Mouse (Mus musculus) activated CD4-positive, CD25-positive, alpha-beta regulatory T cell, adult 4 months (primary cell): ENCODE data around the gene Meis1. TPM values are rescaled to one million over a fixed set of nuclear protein-coding genes. Genes with fewer than 3 reads are reported as not detected.

ENCODE experiments used
- ATAC-seq: one replicate; pipeline ENCODE4 v1.8.0; 2017
- polyA plus RNA-seq, 2 experiments: library from polyadenylated mRNA; unstranded; fragments of 100-300 nt; shearing (Covaris generic); gene quantifications; one replicate each; pipeline ENCODE4 v1.2.1; 2017

Meis1 gene
- polyA plus RNA-seq, 2 experiments from 2014 or later, result 0.33 TPM; not detected in 1

- no peak for ATAC-seq
Measured at GRCm38 (mm10) chr11:18904285-18904684, 114.5 kb downstream of the Meis1 start.

GRCm38 (mm10) chr11:18900489-18900888, 118.3 kb downstream of the Meis1 start:
- ATAC-seq, result no peak

- no peak for ATAC-seq
Measured at GRCm38 (mm10) chr11:18898862-18899261, 119.9 kb downstream of the Meis1 start.

GRCm38 (mm10) chr11:18897921-18898646, 120.7 kb downstream of the Meis1 start:
- ATAC-seq, result no peak

- no peak for ATAC-seq
Measured at GRCm38 (mm10) chr11:18897250-18897649, 121.5 kb downstream of the Meis1 start.

- ATAC-seq, result no peak
Measured at GRCm38 (mm10) chr11:18892470-18892869, 126.3 kb downstream of the Meis1 start.

- no peak for ATAC-seq
Measured at GRCm38 (mm10) chr11:18889139-18889538, 129.6 kb downstream of the Meis1 start.

- ATAC-seq, result no peak
Measured at GRCm38 (mm10) chr11:18888651-18889050, 130.1 kb downstream of the Meis1 start.

GRCm38 (mm10) chr11:18885729-18886325, 133.0 kb downstream of the Meis1 start:
- ATAC-seq, result no peak

- ATAC-seq, result no peak
Measured at GRCm38 (mm10) chr11:18885036-18885728, 133.6 kb downstream of the Meis1 start.

GRCm38 (mm10) chr11:18883987-18884386, 134.8 kb downstream of the Meis1 start:
- ATAC-seq, result no peak

- ATAC-seq, result no peak
Measured at GRCm38 (mm10) chr11:18883507-18883881, 135.3 kb downstream of the Meis1 start.

- ATAC-seq, result no peak
Measured at GRCm38 (mm10) chr11:18882747-18883506, 135.9 kb downstream of the Meis1 start.

GRCm38 (mm10) chr11:18882315-18882714, 136.5 kb downstream of the Meis1 start:
- no peak for ATAC-seq

GRCm38 (mm10) chr11:18880806-18881205, 138.0 kb downstream of the Meis1 start:
- ATAC-seq, result no peak

GRCm38 (mm10) chr11:18879456-18879818, 139.3 kb downstream of the Meis1 start:
- no peak for ATAC-seq

- no peak for ATAC-seq
Measured at GRCm38 (mm10) chr11:18878748-18879455, 139.9 kb downstream of the Meis1 start.

GRCm38 (mm10) chr11:18878016-18878415, 140.8 kb downstream of the Meis1 start:
- ATAC-seq, result no peak

GRCm38 (mm10) chr11:18877626-18878011, 141.2 kb downstream of the Meis1 start:
- no peak for ATAC-seq

GRCm38 (mm10) chr11:18876886-18877625, 141.7 kb downstream of the Meis1 start:
- ATAC-seq, result no peak
